ENCODE assay signal across 15 mouse cellular contexts in genomic region chr17:13362489-13362888, GRCm38 (mm10). TPM values are rescaled to one million over a fixed set of nuclear protein-coding genes. Genes with fewer than 3 reads are reported as not detected.
DNase-seq lines count a peak whose midpoint lies in the region; ATAC-seq and TF ChIP-seq lines count a peak whose summit lies in the region.
"Not testable (repeated sequence)": the region's sequence is repeated elsewhere in the genome, so short reads cannot be mapped to it uniquely, and the experiment has no call there.
"Had no signal": no experiment of that assay in that cellular context is flagged by ENCODE, and none has a peak within 500 bp of the region (broad histone marks: within the 10 kb centered on the region; RNA-seq: fewer than 3 reads in every experiment).

No protein-coding gene starts in this region.

- H3K4me1 ChIP-seq in embryonic facial prominence, embryonic 12.5 days; heart, embryonic 10.5 days; hindbrain, embryonic 12.5 days; intestine, embryonic 16.5 days (ENCODE audit: control insufficient read depth, insufficient read depth, low read length); limb, embryonic 12.5 days (replicated peaks); lung, postnatal 0 days (ENCODE audit: insufficient read depth, low read depth, low read length); midbrain, embryonic 15.5 days; stomach, embryonic 14.5 days (ENCODE audit: control insufficient read depth, insufficient read depth, low read length): not testable (repeated sequence)

- H3K4me2 ChIP-seq in embryonic facial prominence, embryonic 12.5 days (replicated peaks); hindbrain, embryonic 12.5 days (replicated peaks); intestine, embryonic 16.5 days (ENCODE audit: low read depth, low read length); limb, embryonic 12.5 days; lung, postnatal 0 days (replicated peaks; ENCODE audit: low read depth, low read length); midbrain, embryonic 15.5 days; stomach, embryonic 14.5 days (replicated peaks; ENCODE audit: low read depth, low read length): not testable (repeated sequence)

- TF ChIP-seq CTCF in lung, postnatal 0 days (IDR thresholded peaks at IDR 0.05): not testable (repeated sequence)

- H3K27me3 ChIP-seq in embryonic facial prominence, embryonic 12.5 days; heart, embryonic 10.5 days (ENCODE audit: insufficient read depth, poor library complexity, severe bottlenecking); hindbrain, embryonic 12.5 days; intestine, embryonic 16.5 days (replicated peaks; ENCODE audit: control insufficient read depth, insufficient read depth, low read length); limb, embryonic 12.5 days; lung, postnatal 0 days (replicated peaks; ENCODE audit: insufficient read depth, low read length); midbrain, embryonic 15.5 days (replicated peaks); stomach, embryonic 14.5 days (ENCODE audit: control insufficient read depth, insufficient read depth, low read length): not testable (repeated sequence)

- WGBS in embryonic facial prominence, embryonic 12.5 days: 89% methylated on average over 2 of the region's 2 CpGs
- 73% methylated on average over 2 of the region's 2 CpGs for WGBS in heart, embryonic 10.5 days
- 90% methylated on average over 2 of the region's 2 CpGs for WGBS in hindbrain, embryonic 12.5 days
- WGBS in intestine, embryonic 16.5 days: 81% methylated on average over 2 of the region's 2 CpGs
- 95% methylated on average over 2 of the region's 2 CpGs for WGBS in limb, embryonic 12.5 days
- 80% methylated on average over 2 of the region's 2 CpGs for WGBS in lung, postnatal 0 days
- 84% methylated on average over 2 of the region's 2 CpGs for WGBS in midbrain, embryonic 15.5 days
- 80% methylated on average over 2 of the region's 2 CpGs for WGBS in stomach, embryonic 14.5 days

- not testable (repeated sequence) for H3K4me3 ChIP-seq in embryonic facial prominence, embryonic 12.5 days; heart, embryonic 10.5 days; hindbrain, embryonic 12.5 days; intestine, embryonic 16.5 days (ENCODE audit: low read length); limb, embryonic 12.5 days (replicated peaks); lung, postnatal 0 days (ENCODE audit: low read depth, low read length); midbrain, embryonic 15.5 days; stomach, embryonic 14.5 days (ENCODE audit: low read depth, low read length)

- ATAC-seq in embryonic facial prominence, embryonic 12.5 days (ENCODE audit: insufficient number of reproducible peaks, insufficient read depth, low FRiP score, low TSS enrichment): 0 out of 2 replicates have a peak, but pooled peaks have one; percentile 43
- ATAC-seq in hindbrain, embryonic 12.5 days (ENCODE audit: low FRiP score): peak; percentile 44; the same call in 1 of the 2 replicates
- 0 out of 2 replicates have a peak, but pooled peaks have one; percentile 22 for ATAC-seq in intestine, embryonic 16.5 days
- ATAC-seq in limb, embryonic 12.5 days (ENCODE audit: insufficient number of reproducible peaks, insufficient read depth, low FRiP score, low TSS enrichment, low read depth): 0 out of 2 replicates have a peak, but pooled peaks have one; percentile 24
- ATAC-seq in lung, postnatal 0 days: peak; percentile 14; the same call in 1 of the 2 replicates
- peak; percentile 50; the same call in 1 of the 2 replicates for ATAC-seq in midbrain, embryonic 15.5 days (replicated peaks)
- peak; percentile 43; the same call in 1 of the 2 replicates for ATAC-seq in stomach, embryonic 14.5 days (ENCODE audit: insufficient number of reproducible peaks, insufficient read depth, low FRiP score, low read depth)

- DNase-seq in heart, embryonic 10.5 days (ENCODE audit: low spot score): peak; percentile 27
- not testable (repeated sequence) for DNase-seq in lung, postnatal 0 days (ENCODE audit: low spot score)

- H3K9me3 ChIP-seq in embryonic facial prominence, embryonic 12.5 days: peaks cover 12% of the 10 kb centered on the region
- H3K9me3 ChIP-seq in heart, embryonic 10.5 days: peaks cover 21% of the 10 kb centered on the region
- H3K9me3 ChIP-seq in hindbrain, embryonic 12.5 days (replicated peaks): peaks cover 28% of the 10 kb centered on the region
- H3K9me3 ChIP-seq in intestine, embryonic 16.5 days (ENCODE audit: control insufficient read depth, low read length); lung, postnatal 0 days (ENCODE audit: low read length); stomach, embryonic 14.5 days (ENCODE audit: control insufficient read depth, low read depth, low read length): not testable (repeated sequence)
- H3K9me3 ChIP-seq in limb, embryonic 12.5 days: peaks cover 38% of the 10 kb centered on the region
- peaks cover 10% of the 10 kb centered on the region; the same call in 1 of the 2 replicates for H3K9me3 ChIP-seq in midbrain, embryonic 15.5 days

- not testable (repeated sequence) for H3K36me3 ChIP-seq in embryonic facial prominence, embryonic 12.5 days; heart, embryonic 10.5 days; hindbrain, embryonic 12.5 days; intestine, embryonic 16.5 days (ENCODE audit: control insufficient read depth, insufficient read depth, low read length); limb, embryonic 12.5 days; lung, postnatal 0 days (ENCODE audit: insufficient read depth, low read length); midbrain, embryonic 15.5 days (replicated peaks); stomach, embryonic 14.5 days (ENCODE audit: control insufficient read depth, insufficient read depth, low read length)

- H3K9ac ChIP-seq in embryonic facial prominence, embryonic 12.5 days; hindbrain, embryonic 12.5 days; intestine, embryonic 16.5 days (ENCODE audit: low read depth, low read length); limb, embryonic 12.5 days (replicated peaks); lung, postnatal 0 days (replicated peaks; ENCODE audit: low read depth); midbrain, embryonic 15.5 days; stomach, embryonic 14.5 days (replicated peaks; ENCODE audit: low read depth, low read length): not testable (repeated sequence)

- not testable (repeated sequence) for H3K27ac ChIP-seq in embryonic facial prominence, embryonic 12.5 days; heart, embryonic 10.5 days; hindbrain, embryonic 12.5 days; intestine, embryonic 16.5 days (ENCODE audit: low read length); limb, embryonic 12.5 days; lung, postnatal 0 days (ENCODE audit: low read length); midbrain, embryonic 15.5 days; stomach, embryonic 14.5 days (ENCODE audit: low read length)

- not testable (repeated sequence) for TF ChIP-seq EP300 in lung, postnatal 0 days (IDR thresholded peaks at IDR 0.05)

RNA-seq across cellular contexts. Expression of gene Tcp10c, which starts 8.1 kb away (rescaled TPM):
- polyA plus RNA-seq in embryonic facial prominence, embryonic 12.5 days (2016; fragmentation: Nextera tagmentation; extraction: Ambion mirVana): not detected in 2 replicates
- polyA plus RNA-seq in heart, embryonic 10.5 days (2016; fragmentation: Nextera tagmentation; extraction: Ambion mirVana): not detected in 2 replicates
- not detected in 2 replicates for polyA plus RNA-seq in hindbrain, embryonic 12.5 days (2016; fragmentation: Nextera tagmentation; extraction: Ambion mirVana)
- polyA plus RNA-seq in intestine, embryonic 16.5 days (2015; fragmentation: Nextera tagmentation; extraction: Ambion mirVana): not detected in 2 replicates
- not detected in 2 replicates for polyA plus RNA-seq in limb, embryonic 12.5 days (2016; fragmentation: Nextera tagmentation; extraction: Ambion mirVana)
- not detected in 2 replicates for polyA plus RNA-seq in lung, postnatal 0 days (2015; fragmentation: Nextera tagmentation; extraction: Ambion mirVana)
- polyA plus RNA-seq in midbrain, embryonic 15.5 days (2015; fragmentation: Nextera tagmentation; extraction: Ambion mirVana): not detected in 2 replicates
- polyA plus RNA-seq in stomach, embryonic 14.5 days (2014; fragmentation: Nextera tagmentation; extraction: Ambion mirVana): not detected in 2 replicates
- polyA plus RNA-seq: CD4-positive, CD25-positive, alpha-beta regulatory T cell, adult 4 months; cerebellum, adult 2 months; hindbrain, embryonic 10.5 days; liver, adult 2 months; myocyte; neural tube, embryonic 15.5 days; stomach, embryonic 16.5 days had no signal
